Mouse (Mus musculus) forebrain, embryonic 15.5 days (tissue): ENCODE results near the gene Wwc2. TPM values are rescaled to one million over a fixed set of nuclear protein-coding genes. Genes with fewer than 3 reads are reported as not detected.

Experiments used
- ATAC-seq: fragments of 200-750 bp; cut with Nextera tagmentation; replicated peaks from 2 replicates; pipeline ENCODE4 v1.8.0; 2017; ENCODE audit warnings: mild to moderate bottlenecking, moderate TSS enrichment, moderate library complexity
- H3K27ac ChIP-seq: fragments of 300-500 bp; sonication (generic); replicated peaks from 2 replicates; pipeline ENCODE4 v1.5.1; 2015; ENCODE audit warnings: mild to moderate bottlenecking, inconsistent platforms
- H3K27me3 ChIP-seq: fragments of 300-500 bp; sonication (generic); 2 replicates; pipeline ENCODE4 v1.6.1; 2015; ENCODE audit warnings: inconsistent platforms
- H3K36me3 ChIP-seq: fragments of 300-500 bp; sonication (generic); 2 replicates; pipeline ENCODE4 v1.6.1; 2015; ENCODE audit warnings: mild to moderate bottlenecking, inconsistent platforms
- H3K4me1 ChIP-seq: fragments of 300-500 bp; sonication (generic); 2 replicates; pipeline ENCODE4 v1.6.1; 2015; ENCODE audit warnings: inconsistent platforms
- H3K4me2 ChIP-seq: fragments of 300-500 bp; sonication (generic); replicated peaks from 2 replicates; pipeline ENCODE4 v1.6.1; 2015; ENCODE audit warnings: mild to moderate bottlenecking, inconsistent platforms
- H3K4me3 ChIP-seq: fragments of 300-500 bp; sonication (generic); 2 replicates; pipeline ENCODE4 v1.5.1; 2015; ENCODE audit warnings: mild to moderate bottlenecking, inconsistent platforms
- H3K9ac ChIP-seq: fragments of 300-500 bp; sonication (generic); replicated peaks from 2 replicates; pipeline ENCODE4 v1.6.1; 2015; ENCODE audit warnings: mild to moderate bottlenecking, inconsistent platforms
- H3K9me3 ChIP-seq: fragments of 300-500 bp; sonication (generic); 2 replicates; pipeline ENCODE4 v1.6.1; 2016; ENCODE audit warnings: inconsistent platforms
- WGBS: fragments of 180-500 bp; shearing (Covaris S2); methylation state at CpG from one replicate; pipeline ENCODE4 v1.1.7; 2015; ENCODE audit warnings: mixed read lengths; 5-methylcytosine and 5-hydroxymethylcytosine counted together
- polyA plus RNA-seq: library from polyadenylated mRNA; unstranded; fragments of >200 nt; fragmentation: Nextera tagmentation; extraction: Ambion mirVana; gene quantifications from 2 replicates; pipeline ENCODE4 v1.2.1, GENCODE M21; 2015

The Wwc2 gene
- polyA plus RNA-seq, 1 experiment from 2014 or later = 4.1 TPM

- Histone ChIP-seq H3K4me2 (no peak overlapping the region), H3K27me3 (no peaks in the 10 kb centered on the region), H3K9ac (no peak overlapping the region), H3K27ac (no peak overlapping the region), H3K9me3 (no peaks in the 10 kb centered on the region), H3K36me3 (no peaks in the 10 kb centered on the region), H3K4me1 (no peaks in the 10 kb centered on the region; the same call in 1 of the 2 replicates), H3K4me3 (no peak overlapping the region)
- no peak for ATAC-seq
- WGBS = 86% methylated on average over 5 of the region's 5 CpGs
Measured at GRCm38 (mm10) chr8:47853356-47853755, 137.4 kb downstream of the Wwc2 start.

DNA sequence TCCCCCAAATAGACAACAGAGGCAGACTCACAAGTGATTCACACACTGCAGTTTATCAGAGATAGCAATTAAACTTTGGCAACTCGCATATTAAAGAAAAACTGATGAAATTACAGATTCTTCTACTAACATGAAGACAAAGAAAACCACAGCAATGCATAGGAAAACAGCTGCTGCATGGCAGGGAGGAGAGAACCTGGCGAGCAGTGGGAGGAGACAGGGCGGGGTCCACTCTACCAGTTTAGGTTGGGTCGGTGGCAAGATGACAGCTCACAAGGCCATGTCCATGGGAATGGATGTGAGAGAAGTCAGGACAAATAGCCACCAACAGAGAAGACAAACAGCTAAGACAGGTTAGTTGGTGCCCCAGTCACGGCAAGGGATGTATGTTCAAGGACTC is 138.0 kb downstream of the Wwc2 start:
- Histone ChIP-seq H3K36me3 (no peaks in the 10 kb centered on the region), H3K27ac (no peak overlapping the region), H3K9me3 (no peaks in the 10 kb centered on the region), H3K27me3 (no peaks in the 10 kb centered on the region), H3K4me2 (no peak overlapping the region), H3K9ac (no peak overlapping the region), H3K4me3 (no peak overlapping the region), H3K4me1 (no peaks in the 10 kb centered on the region; the same call in 1 of the 2 replicates)
- ATAC-seq = no peak
- 87% methylated on average over 5 of the region's 5 CpGs for WGBS

DNA sequence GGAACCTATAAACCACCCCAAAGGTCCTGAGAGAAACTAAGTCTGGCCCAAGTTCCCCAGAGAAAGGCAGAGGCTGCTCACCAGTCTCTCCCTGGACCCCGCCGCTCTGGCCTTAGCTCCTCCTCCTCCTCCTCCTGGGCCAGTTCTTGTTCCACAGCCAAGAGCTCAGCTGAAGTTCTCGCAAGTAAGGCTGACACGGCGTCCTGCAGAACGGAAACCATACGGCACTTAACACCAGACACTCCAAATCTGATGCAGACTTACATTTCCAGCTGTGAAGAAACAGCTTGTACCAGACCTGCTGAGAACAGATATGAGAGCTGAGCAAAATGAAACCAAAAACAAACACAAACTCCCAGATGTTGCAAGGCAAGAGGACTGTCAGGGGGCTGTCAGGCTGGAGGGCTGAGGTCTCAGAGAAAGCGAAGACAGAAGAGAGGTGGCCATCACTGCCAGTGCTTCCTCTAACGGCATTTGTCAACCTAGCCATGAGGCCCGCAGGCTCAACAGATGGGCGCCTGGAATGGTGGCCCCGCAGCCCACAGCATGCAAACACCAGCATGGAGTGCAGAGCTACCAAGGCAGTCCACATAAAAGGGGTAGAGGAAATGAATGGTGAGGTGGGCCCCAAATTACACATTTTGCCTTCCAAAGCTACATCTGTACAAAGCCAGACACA is 138.8 kb downstream of the Wwc2 start:
- Histone ChIP-seq H3K27me3 (no peaks in the 10 kb centered on the region), H3K4me3 (no peak overlapping the region), H3K4me1 (no peaks in the 10 kb centered on the region; the same call in 1 of the 2 replicates), H3K36me3 (no peaks in the 10 kb centered on the region), H3K9ac (no peak overlapping the region), H3K9me3 (no peaks in the 10 kb centered on the region), H3K4me2 (no peak overlapping the region), H3K27ac (no peak overlapping the region)
- 74% methylated on average over 12 of the region's 12 CpGs for WGBS
- no peak for ATAC-seq

DNA sequence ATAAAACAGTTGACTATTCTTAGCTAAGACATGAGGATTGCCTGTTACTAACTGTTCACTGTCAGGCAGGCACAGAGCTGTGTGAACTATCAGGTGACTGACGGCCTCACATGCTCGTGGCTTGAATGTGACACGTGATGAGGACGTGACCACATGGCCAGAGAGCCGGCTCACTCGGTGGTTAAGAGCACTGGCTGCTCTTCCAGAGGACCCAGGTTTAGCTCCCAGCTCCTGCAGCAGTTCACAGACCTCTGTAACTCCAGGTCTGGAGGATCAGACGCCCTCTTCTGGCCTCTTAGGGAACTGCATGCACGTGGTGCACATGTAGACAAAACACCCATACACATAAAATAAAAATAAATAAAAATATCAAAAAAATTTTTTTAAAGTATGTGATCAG is 140.9 kb downstream of the Wwc2 start:
- Histone ChIP-seq H3K9ac (no peak overlapping the region), H3K27me3 (no peaks in the 10 kb centered on the region), H3K27ac (no peak overlapping the region), H3K36me3 (no peaks in the 10 kb centered on the region), H3K4me3 (no peak overlapping the region), H3K4me1 (no peaks in the 10 kb centered on the region; the same call in 1 of the 2 replicates), H3K4me2 (no peak overlapping the region), H3K9me3 (no peaks in the 10 kb centered on the region)
- ATAC-seq = no peak
- 80% methylated on average over 8 of the region's 8 CpGs for WGBS

DNA sequence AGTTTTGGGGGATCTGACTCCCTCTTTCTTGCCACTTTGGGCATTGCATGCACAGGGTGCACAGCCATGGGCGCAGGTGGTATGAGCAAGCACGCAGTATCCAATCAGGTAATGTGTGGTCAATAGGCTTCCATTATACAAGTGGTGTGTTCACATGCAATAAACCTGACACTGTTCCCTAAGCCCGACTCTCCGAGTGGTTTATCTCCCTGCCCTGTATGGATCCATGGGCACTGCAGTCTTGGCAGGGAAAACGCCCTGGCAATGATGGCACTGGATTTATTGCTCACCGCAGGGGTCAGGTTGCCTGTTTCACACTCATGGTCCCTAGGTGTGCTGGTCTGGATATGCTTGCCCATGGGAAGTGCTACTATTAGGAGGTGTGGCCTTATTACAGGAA is 142.8 kb downstream of the Wwc2 start:
- Histone ChIP-seq H3K4me1 (no peaks in the 10 kb centered on the region; the same call in 1 of the 2 replicates), H3K4me3 (no peak overlapping the region), H3K27ac (no peak overlapping the region), H3K36me3 (no peaks in the 10 kb centered on the region), H3K9ac (no peak overlapping the region), H3K27me3 (no peaks in the 10 kb centered on the region), H3K9me3 (no peaks in the 10 kb centered on the region), H3K4me2 (no peak overlapping the region)
- WGBS = 96% methylated on average over 6 of the region's 6 CpGs
- ATAC-seq = no peak

DNA sequence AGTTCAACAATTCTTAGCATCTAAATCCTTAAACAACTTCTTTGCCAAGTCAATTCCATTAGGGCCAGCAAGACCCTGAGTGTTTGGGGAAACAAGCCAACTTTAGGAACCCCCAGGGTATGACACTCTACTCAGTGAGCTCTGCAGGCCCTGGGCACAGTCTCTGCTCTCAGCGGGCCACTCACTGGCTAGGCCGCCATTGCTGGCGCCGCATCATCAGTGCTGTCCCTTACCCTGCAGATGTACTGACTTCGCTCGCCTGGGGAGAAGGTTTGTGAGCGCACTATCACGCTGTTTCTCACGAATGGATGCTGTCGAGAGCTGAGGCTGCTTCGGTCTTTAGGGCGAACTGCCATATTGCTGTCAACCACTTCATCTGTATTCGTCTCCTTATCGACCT is 143.6 kb downstream of the Wwc2 start:
- Histone ChIP-seq H3K4me2 (no peak overlapping the region), H3K4me1 (no peaks in the 10 kb centered on the region), H3K9me3 (no peaks in the 10 kb centered on the region), H3K4me3 (no peak overlapping the region), H3K27me3 (no peaks in the 10 kb centered on the region), H3K36me3 (no peaks in the 10 kb centered on the region), H3K9ac (no peak overlapping the region), H3K27ac (no peak overlapping the region)
- 85% methylated on average over 14 of the region's 14 CpGs for WGBS
- ATAC-seq = no peak

DNA sequence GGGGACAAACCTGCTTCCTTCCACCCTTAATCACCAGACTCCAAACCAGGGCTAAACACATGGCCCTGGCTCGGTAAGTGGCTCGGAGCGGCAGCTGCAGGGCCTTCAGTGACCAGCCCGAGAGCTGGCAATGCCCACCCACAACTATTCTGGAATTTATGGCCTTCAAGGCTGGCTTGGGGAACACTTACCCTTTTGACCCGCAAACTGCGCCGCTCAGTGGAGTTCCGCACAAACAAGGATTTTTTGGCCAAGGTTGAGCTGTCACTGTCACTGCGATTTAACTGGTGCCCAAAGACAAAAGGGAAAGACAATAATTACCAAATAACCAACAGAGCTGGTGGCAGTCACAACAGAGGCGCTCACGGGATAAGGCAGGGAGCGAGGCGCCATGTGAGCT is 144.8 kb downstream of the Wwc2 start:
- Histone ChIP-seq H3K9me3 (no peaks in the 10 kb centered on the region), H3K4me1 (no peaks in the 10 kb centered on the region), H3K27ac (no peak overlapping the region), H3K9ac (no peak overlapping the region), H3K4me2 (no peak overlapping the region), H3K36me3 (no peaks in the 10 kb centered on the region), H3K27me3 (no peaks in the 10 kb centered on the region), H3K4me3 (no peak overlapping the region)
- WGBS = 81% methylated on average over 13 of the region's 13 CpGs
- ATAC-seq = no peak

DNA sequence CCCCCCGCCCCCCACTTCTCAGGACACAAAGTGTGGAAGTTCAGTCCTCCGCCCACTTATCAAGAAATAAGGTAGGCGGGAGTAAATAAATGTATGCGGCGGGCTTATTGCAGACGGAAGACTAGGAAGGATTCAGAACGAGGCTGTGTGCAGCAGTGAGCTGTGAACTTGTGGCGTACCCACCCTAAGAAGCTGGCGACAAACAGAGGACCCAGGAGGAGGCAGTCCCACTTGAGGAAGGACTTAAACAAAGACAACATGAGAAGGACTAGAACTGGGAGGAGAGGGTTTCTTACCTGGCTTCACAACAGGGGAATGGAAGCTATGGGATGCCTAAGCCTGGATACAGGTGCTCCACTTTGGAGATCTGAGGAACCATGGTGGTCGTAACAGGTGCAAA is 147.1 kb downstream of the Wwc2 start:
- Histone ChIP-seq H3K27ac (no peak overlapping the region), H3K4me1 (no peaks in the 10 kb centered on the region), H3K9me3 (no peaks in the 10 kb centered on the region), H3K4me2 (no peak overlapping the region), H3K4me3 (no peak overlapping the region), H3K9ac (no peak overlapping the region), H3K27me3 (no peaks in the 10 kb centered on the region), H3K36me3 (peaks cover 8% of the 10 kb centered on the region; the same call in 1 of the 2 replicates)
- WGBS = 91% methylated on average over 10 of the region's 10 CpGs
- ATAC-seq = no peak

DNA sequence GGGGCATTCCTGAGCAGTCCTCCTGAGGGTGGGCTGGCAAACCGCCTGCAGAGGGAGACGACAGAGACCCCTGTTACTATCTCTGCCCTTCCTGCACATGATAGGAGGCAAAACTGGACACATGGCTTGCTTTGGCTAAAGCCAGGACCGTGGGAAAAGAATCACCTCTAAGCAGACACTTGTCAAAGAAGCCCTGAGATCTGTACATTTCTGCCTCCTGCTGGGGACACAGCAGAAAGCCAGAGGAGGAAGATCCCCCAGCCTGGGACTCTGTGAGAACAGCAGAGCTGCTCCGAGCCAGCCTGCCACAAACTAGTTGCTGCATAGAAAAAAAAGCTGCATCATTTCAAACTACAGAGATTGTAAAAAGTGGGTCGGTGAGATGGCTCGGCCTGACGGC is 147.7 kb downstream of the Wwc2 start:
- H3K36me3 ChIP-seq = peaks cover 8% of the 10 kb centered on the region; the same call in 1 of the 2 replicates
- no peak overlapping the region for H3K9ac ChIP-seq
- 91% methylated on average over 7 of the region's 7 CpGs for WGBS
- ATAC-seq = no peak
- H3K4me1 ChIP-seq = no peaks in the 10 kb centered on the region
- H3K27me3 ChIP-seq = no peaks in the 10 kb centered on the region
- no peak overlapping the region for H3K4me2 ChIP-seq
- no peak overlapping the region for H3K27ac ChIP-seq
- no peak overlapping the region for H3K4me3 ChIP-seq
- H3K9me3 ChIP-seq = no peaks in the 10 kb centered on the region

GRCm38 (mm10) chr8:47833944-47834343 is 156.8 kb downstream of the Wwc2 start:
- no peak for ATAC-seq
- no peak overlapping the region for H3K4me3 ChIP-seq
- no peaks in the 10 kb centered on the region for H3K4me1 ChIP-seq
- no peaks in the 10 kb centered on the region for H3K36me3 ChIP-seq
- no peaks in the 10 kb centered on the region for H3K9me3 ChIP-seq
- H3K27me3 ChIP-seq = no peaks in the 10 kb centered on the region
- H3K9ac ChIP-seq = no peak overlapping the region
- H3K27ac ChIP-seq = no peak overlapping the region
- H3K4me2 ChIP-seq = no peak overlapping the region
- 69% methylated on average over 1 of the region's 1 CpGs for WGBS

- WGBS = 69% methylated on average over 6 of the region's 6 CpGs
- Histone ChIP-seq H3K4me1 (no peaks in the 10 kb centered on the region), H3K4me3 (no peak overlapping the region), H3K27ac (no peak overlapping the region), H3K4me2 (no peak overlapping the region), H3K27me3 (no peaks in the 10 kb centered on the region), H3K9ac (no peak overlapping the region), H3K9me3 (no peaks in the 10 kb centered on the region), H3K36me3 (no peaks in the 10 kb centered on the region)
- ATAC-seq = no peak
Measured at GRCm38 (mm10) chr8:47832616-47833015, 158.1 kb downstream of the Wwc2 start.

- H3K4me2 ChIP-seq = no peak overlapping the region
- H3K4me3 ChIP-seq = no peak overlapping the region
- no peaks in the 10 kb centered on the region for H3K36me3 ChIP-seq
- H3K27ac ChIP-seq = no peak overlapping the region
- H3K4me1 ChIP-seq = peaks cover 10% of the 10 kb centered on the region; the same call in 1 of the 2 replicates
- H3K27me3 ChIP-seq = no peaks in the 10 kb centered on the region
- ATAC-seq = no peak
- H3K9me3 ChIP-seq = no peaks in the 10 kb centered on the region
- H3K9ac ChIP-seq = no peak overlapping the region
- WGBS = 86% methylated on average over 9 of the region's 9 CpGs
Measured at GRCm38 (mm10) chr8:47826911-47827310, 163.8 kb downstream of the Wwc2 start.

DNA sequence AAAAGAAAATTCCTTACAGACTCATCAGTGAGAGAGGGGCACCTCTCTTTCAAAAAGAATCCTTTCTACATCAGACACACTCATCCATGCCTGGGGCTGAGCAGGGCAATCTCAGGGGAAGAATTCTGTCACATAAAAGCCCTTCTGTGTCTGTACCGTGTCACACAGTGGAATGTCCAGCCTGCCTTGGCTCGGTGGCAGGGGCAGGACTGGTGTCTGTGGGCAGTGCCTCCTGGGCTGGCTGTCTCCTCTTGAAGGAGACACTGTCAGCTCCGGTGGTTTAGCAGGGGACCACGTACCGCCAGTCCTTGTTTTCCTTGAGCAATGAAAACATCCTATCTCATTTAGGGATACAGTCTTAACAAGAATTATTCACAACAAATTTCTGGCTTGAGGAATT is 165.1 kb downstream of the Wwc2 start:
- Histone ChIP-seq H3K4me3 (no peak overlapping the region), H3K4me1 (peaks cover 10% of the 10 kb centered on the region; the same call in 1 of the 2 replicates), H3K9me3 (no peaks in the 10 kb centered on the region), H3K36me3 (no peaks in the 10 kb centered on the region), H3K4me2 (no peak overlapping the region), H3K9ac (no peak overlapping the region), H3K27ac (no peak overlapping the region), H3K27me3 (no peaks in the 10 kb centered on the region)
- WGBS = 47% methylated on average over 5 of the region's 5 CpGs
- no peak for ATAC-seq
